Mouse (Mus musculus) bone marrow macrophage, adult 2 months (primary cell): Measurements from ENCODE around the gene Enc1. TPM values are rescaled to one million over a fixed set of nuclear protein-coding genes. Genes with fewer than 3 reads are reported as not detected.
"Not testable (repeated sequence)": the region's sequence is repeated elsewhere in the genome, so short reads cannot be mapped to it uniquely, and the experiment has no call there.

ENCODE experiments used
- H3K27ac ChIP-seq: 2 replicates; pipeline ENCODE4 v1.5.1; 2012; ENCODE audit warnings: low read depth, low read length; ENCODE audit not compliant: insufficient read depth
- H3K4me1 ChIP-seq: 2 replicates; pipeline ENCODE4 v1.6.1; 2012; ENCODE audit warnings: low read length; ENCODE audit not compliant: control insufficient read depth, insufficient read depth
- H3K4me3 ChIP-seq: 2 replicates; pipeline ENCODE4 v1.5.1; 2012; ENCODE audit warnings: mild to moderate bottlenecking, low read length, moderate library complexity; ENCODE audit not compliant: insufficient read depth
- CTCF ChIP-seq: IDR thresholded peaks from 2 replicates; pipeline ENCODE4 v1.5.1; 2012; ENCODE audit warnings: low read depth, mild to moderate bottlenecking, low read length, moderate library complexity
- POLR2A ChIP-seq: IDR thresholded peaks from 2 replicates; pipeline ENCODE4 v1.6.1; 2012; ENCODE audit warnings: mild to moderate bottlenecking, low read depth, low read length, borderline replicate concordance
- polyA plus RNA-seq: library from polyadenylated mRNA; stranded (reverse); fragments of >200 nt; gene quantifications from 2 replicates; pipeline ENCODE4 v1.2.4, GENCODE M21; 2012; ENCODE audit not compliant: missing spikeins, insufficient read depth, insufficient read length

Enc1 gene
- polyA plus RNA-seq, 1 experiment, result 10.7 TPM

DNA sequence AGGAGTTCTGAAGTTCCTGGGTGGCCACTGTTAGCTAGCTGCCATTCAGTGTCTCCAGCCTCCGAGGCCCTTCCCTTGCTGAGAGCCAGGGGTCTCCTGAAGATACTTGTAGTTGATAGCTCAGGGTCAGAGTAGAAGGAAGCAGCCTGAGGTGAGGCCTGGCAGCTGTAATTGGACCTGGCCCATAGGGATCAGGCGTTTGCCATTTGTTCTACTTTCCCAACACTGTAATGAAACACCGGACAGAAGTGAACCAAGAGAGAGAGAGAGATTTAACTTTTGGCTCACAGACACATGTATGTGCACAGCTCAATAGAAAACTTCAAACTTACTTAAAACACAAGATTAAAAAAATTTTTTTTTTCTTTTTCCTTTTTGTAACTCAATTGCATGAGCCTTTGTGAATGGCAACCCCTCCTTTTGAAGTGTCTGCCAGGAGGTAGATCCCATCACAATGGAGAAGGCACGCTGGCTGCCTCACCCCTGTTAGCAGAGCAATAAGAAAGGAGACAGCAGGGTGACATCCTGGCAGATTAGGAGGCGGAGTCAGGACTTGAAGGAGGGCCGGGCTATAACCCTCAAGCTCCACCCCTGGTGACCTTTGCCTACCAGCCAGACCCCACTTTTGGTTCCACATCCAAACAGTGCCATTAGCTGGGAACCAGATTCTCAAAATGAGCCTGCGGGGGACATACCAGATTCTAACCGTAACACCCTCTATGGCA is 19.7 kb downstream of the Enc1 start:
- Histone ChIP-seq H3K27ac (no peak overlapping the region), H3K4me3 (no peak overlapping the region), H3K4me1 (no peaks in the 10 kb centered on the region)
- TF ChIP-seq CTCF, result no peak
- TF ChIP-seq POLR2A, result no peak

DNA sequence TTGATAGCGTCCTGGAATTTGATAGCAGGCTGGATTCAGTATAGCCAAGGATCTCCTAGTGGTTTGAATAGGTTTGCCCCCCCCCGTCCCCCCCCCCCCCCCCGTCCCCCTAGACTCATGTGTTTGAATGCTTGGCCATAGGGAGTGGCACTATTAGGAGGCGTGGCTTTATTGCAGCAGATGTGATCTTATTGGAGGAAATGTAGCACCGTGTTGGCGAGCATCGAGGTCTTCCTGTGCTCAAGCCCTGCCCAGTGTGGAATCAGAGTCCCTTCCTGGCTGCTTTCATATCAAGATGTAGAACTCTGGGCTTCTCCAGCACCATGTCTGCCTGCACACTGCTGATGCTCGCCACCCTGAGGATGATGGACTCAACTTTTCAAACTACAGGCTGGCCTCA is 20.6 kb downstream of the Enc1 start:
- H3K4me1 ChIP-seq, result no peaks in the 10 kb centered on the region
- no peak overlapping the region for H3K4me3 ChIP-seq
- H3K27ac ChIP-seq, result no peak overlapping the region
- TF ChIP-seq POLR2A, result no peak
- TF ChIP-seq CTCF, result no peak

DNA sequence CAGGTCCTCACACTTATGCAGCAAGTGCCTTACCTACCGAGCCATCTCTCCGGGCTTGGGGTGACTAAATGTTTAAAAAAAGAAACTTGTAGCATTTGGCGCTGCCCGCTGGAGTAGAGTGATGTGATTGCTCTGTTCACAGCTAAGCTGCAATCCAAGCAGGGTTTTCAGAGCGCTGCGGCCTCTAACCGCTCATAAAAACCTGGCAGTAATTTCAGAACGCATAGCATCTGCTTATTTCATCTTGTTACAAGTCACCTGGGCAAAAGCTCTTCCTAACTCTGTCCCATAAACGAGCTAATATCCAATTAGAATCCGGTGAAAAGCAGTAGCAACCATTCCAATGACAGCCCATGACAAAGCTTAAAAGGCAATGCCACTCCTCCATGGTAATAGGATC is 21.8 kb downstream of the Enc1 start:
- H3K4me3 ChIP-seq, result no peak overlapping the region
- no peak for TF ChIP-seq POLR2A
- no peak for TF ChIP-seq CTCF
- H3K27ac ChIP-seq, result no peak overlapping the region
- no peaks in the 10 kb centered on the region for H3K4me1 ChIP-seq

DNA sequence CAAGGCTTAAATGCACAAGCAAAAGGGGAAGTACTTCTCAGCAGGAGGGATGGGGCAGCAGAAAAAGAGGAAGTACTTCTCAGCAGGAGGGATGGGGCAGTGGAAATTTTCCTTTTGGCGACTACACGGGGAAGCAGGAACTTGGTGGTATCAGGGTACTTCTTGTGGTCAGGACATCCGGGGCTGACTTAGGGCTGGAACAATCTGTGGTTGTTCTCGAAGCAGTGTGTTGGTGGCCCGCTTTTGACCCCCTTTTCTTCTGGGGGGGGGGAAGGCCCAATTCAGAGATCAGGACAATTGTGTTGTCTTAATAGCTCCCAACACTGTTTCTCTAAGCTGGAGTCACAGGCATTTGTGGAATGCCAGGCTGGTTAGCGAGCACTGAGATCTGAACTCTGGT is 24.6 kb downstream of the Enc1 start:
- H3K27ac ChIP-seq, H3K4me1 ChIP-seq, H3K4me3 ChIP-seq: not testable (repeated sequence)

DNA sequence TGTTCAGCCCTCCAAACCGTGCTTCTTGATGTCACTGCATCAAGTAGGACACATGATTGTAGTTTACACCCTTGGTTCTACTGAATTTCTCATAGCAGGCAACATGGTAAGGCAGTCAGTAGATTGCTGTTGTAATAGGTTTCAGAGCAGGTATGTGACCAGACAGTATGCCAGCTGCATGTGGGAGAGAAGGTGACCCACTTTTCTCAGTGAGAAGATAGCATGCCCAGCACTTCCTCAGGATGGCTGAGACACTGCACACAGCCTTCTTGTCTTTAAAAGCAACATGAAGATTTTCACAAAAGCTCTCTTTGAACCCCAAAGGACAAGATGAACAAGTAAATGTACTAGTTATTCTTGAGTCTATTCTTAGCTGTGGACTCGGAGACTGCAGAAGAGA is 29.8 kb downstream of the Enc1 start:
- TF ChIP-seq POLR2A, result no peak
- no peak for TF ChIP-seq CTCF
- no peaks in the 10 kb centered on the region for H3K4me1 ChIP-seq
- H3K27ac ChIP-seq, result no peak overlapping the region
- no peak overlapping the region for H3K4me3 ChIP-seq

DNA sequence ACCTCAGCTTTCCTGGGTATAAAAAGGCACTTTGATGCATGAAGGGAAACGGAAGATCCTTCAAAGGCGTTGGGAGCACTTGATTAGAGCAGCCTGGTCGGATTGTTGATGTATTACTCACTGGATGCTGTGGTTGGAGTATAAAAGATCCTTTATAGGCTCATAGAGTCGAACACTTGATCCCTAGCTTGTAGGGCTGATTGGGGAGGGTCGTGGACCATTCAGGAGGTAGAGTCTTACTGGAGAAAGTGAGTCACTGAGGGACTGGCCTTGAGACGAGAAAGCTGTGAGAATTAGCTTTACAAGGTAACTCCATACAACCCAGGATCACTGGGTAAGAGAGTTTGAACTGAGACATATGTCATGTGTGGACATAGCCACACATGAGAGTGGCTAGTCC is 30.7 kb downstream of the Enc1 start:
- TF ChIP-seq CTCF (no peak), POLR2A (no peak)
- H3K4me1 ChIP-seq, result no peaks in the 10 kb centered on the region
- no peak overlapping the region for H3K27ac ChIP-seq
- no peak overlapping the region for H3K4me3 ChIP-seq

DNA sequence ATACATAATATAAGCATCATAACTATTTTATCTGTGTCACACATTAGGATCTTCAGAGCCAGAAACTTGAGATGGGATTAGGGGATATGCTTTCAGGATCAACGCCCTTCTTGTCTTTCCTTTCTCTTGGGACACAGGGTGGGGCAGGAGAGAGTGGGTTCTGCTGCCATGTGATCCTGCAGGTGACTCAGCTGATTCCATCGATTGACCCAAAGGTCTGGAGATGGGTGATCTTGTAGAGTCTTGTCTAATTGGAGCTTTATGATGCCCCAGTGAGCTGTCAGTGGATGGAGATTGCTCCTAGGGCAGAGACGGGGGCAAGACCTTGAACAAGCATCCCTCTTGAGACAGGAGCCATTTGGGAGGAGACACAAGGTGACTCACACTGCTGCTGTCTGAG is 33.9 kb downstream of the Enc1 start:
- Histone ChIP-seq H3K4me3 (no peak overlapping the region), H3K4me1 (no peaks in the 10 kb centered on the region), H3K27ac (no peak overlapping the region)
- TF ChIP-seq CTCF (no peak), POLR2A (no peak)

DNA sequence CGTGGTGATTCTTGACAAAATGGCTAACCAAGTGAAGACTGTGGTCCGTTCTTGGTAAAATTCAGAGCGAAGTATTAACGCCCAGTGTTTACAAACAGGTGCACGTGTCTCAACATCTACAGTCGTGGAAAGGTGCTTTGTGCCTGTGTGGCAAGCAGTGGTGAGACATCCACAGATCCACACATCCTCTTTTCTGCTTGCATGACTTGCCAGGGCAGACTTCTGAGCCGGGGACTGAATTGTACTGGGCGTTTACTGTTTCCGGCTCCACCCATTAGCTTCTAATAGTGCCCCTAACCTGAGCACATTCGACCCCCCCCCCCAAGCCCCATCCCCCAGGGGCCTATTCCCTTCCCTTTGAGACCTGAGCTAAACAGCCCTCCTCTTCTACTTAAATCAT is 34.6 kb downstream of the Enc1 start:
- Histone ChIP-seq H3K4me3 (no peak overlapping the region), H3K27ac (no peak overlapping the region), H3K4me1 (no peaks in the 10 kb centered on the region)
- TF ChIP-seq POLR2A (no peak), CTCF (no peak)

DNA sequence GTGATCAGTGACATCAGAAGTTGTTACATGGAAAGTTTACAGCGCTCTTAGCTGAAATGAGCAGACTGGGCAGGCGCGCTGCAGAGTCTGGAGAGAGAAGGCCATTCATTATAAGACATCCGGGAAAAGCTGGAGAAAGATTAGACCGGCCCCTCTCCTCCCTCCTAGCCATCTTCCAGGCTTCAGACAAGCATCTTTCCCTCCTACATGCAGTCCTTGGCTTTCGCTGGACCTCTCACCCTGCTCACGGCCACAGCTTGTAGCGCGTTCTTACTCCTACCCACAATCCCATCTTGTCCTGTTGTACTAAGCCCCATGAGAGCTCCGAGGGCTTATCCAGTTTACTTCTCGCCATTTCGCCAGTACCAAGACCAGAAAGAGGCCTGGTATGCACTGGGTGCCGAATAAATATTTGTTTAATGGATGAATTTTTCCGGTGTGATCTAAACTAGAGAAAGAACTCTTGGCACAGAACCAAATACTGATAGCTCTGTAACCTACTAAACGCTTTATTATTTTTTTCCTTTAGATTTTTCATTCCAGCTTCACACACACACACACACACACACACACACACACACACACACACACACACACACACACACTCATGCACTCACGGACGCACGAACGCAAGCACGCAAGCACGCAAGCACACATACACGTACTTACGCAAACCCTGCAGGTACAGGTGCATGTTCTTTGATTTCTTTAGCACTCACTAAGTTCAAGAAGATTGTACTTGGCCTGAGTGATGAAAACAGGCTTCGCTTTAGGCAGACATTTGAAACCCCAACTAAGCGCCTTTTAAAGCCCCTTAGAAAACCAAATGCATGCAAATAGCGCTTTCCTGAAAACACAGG is 41.4 kb downstream of the Enc1 start:
- Histone ChIP-seq H3K4me3 (no peak overlapping the region), H3K27ac (no peak overlapping the region)
- no peak for TF ChIP-seq CTCF
- no peak for TF ChIP-seq POLR2A

DNA sequence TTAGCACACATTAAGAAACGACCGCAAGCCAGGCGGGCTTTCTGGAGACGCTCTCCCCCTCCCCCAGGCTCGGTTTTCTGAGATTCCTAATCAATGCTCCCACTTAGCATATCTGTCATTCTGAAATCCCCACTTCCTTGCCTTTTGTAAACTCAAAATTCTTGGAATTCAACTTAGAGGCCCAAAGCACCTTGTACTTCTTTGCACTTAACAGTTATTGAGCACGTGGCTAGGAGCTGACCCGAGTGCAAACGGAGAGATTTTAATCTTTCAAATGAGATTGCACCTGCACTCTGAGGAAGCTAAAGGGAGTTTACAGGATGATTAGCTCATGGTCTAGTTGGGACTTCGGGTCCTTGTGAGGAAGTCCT is 42.0 kb downstream of the Enc1 start:
- H3K27ac ChIP-seq, result no peak overlapping the region
- no peak overlapping the region for H3K4me3 ChIP-seq
- no peak for TF ChIP-seq POLR2A
- no peak for TF ChIP-seq CTCF
- H3K4me1 ChIP-seq, result no peaks in the 10 kb centered on the region

More for the DNA sequence above, 41.4 kb downstream of the Enc1 start:
- no peaks in the 10 kb centered on the region for H3K4me1 ChIP-seq

DNA sequence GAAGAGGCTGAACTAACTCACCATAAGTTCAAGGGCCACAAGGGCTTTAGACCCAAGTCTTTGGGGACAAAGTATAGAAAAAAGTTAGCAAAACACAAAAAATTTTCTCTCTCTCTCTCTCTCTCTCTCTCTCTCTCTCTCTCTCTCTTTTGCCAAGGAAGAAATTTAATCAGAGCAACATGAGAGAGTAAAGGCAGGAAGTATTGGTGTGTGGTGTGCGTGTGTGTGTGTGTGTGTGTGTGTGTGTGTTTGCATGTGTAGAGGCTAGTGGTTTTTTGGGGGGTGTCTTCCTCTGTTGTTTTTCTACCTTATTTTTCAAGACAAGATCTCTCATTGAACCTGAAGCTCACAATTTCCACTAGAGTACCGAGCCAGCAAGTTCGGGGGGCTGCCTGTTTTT is 46.1 kb downstream of the Enc1 start:
- Histone ChIP-seq H3K4me3 (no peak overlapping the region), H3K27ac (no peak overlapping the region), H3K4me1 (peaks cover 12% of the 10 kb centered on the region)
- TF ChIP-seq CTCF (no peak), POLR2A (no peak)
